Mouse (Mus musculus): ENCODE results near the gene Rasgrf1. TPM values are rescaled to one million over a fixed set of nuclear protein-coding genes. Genes with fewer than 3 reads are reported as not detected.
"Not testable (repeated sequence)": the region's sequence is repeated elsewhere in the genome, so short reads cannot be mapped to it uniquely, and the experiment has no call there.

Rasgrf1 gene
- polyA plus RNA-seq, 1 experiment from 2014 or later = 1.3 TPM

GRCm38 (mm10) chr9:90027709-90028108, 118.0 kb downstream of the Rasgrf1 start:
- Histone ChIP-seq H3K27me3 (no peaks in the 10 kb centered on the region), H3K4me3 (no peak overlapping the region), H3K9me3 (no peaks in the 10 kb centered on the region), H3K9ac (no peak overlapping the region), H3K4me2 (no peak overlapping the region), H3K4me1 (replicated peaks) (no peaks in the 10 kb centered on the region), H3K36me3 (no peaks in the 10 kb centered on the region), H3K27ac (replicated peaks) (no peak overlapping the region)
- ATAC-seq (ENCODE audit: low read depth) = no peak
- 84% methylated on average over 6 of the region's 6 CpGs for WGBS

GRCm38 (mm10) chr9:90033922-90034321, 124.2 kb downstream of the Rasgrf1 start:
- no peak overlapping the region for H3K27ac ChIP-seq (replicated peaks)
- no peak overlapping the region for H3K4me3 ChIP-seq
- H3K9ac ChIP-seq = no peak overlapping the region
- no peaks in the 10 kb centered on the region for H3K36me3 ChIP-seq
- H3K9me3 ChIP-seq = no peaks in the 10 kb centered on the region
- no peak for ATAC-seq (ENCODE audit: low read depth)
- H3K4me2 ChIP-seq = no peak overlapping the region
- H3K4me1 ChIP-seq (replicated peaks) = no peaks in the 10 kb centered on the region
- no peaks in the 10 kb centered on the region for H3K27me3 ChIP-seq
- 94% methylated on average over 4 of the region's 4 CpGs for WGBS

- no peaks in the 10 kb centered on the region for H3K4me1 ChIP-seq (replicated peaks)
- no peak overlapping the region for H3K4me2 ChIP-seq
- H3K9ac ChIP-seq = no peak overlapping the region
- H3K27me3 ChIP-seq = no peaks in the 10 kb centered on the region
- no peaks in the 10 kb centered on the region for H3K36me3 ChIP-seq
- WGBS = 77% methylated on average over 2 of the region's 2 CpGs
- no peak for ATAC-seq (ENCODE audit: low read depth)
- no peak overlapping the region for H3K27ac ChIP-seq (replicated peaks)
- H3K9me3 ChIP-seq = no peaks in the 10 kb centered on the region
- no peak overlapping the region for H3K4me3 ChIP-seq
Observed at GRCm38 (mm10) chr9:90035168-90035567, 125.5 kb downstream of the Rasgrf1 start.

- H3K4me1 ChIP-seq (replicated peaks) = no peaks in the 10 kb centered on the region
- no peaks in the 10 kb centered on the region for H3K9me3 ChIP-seq
- no peaks in the 10 kb centered on the region for H3K27me3 ChIP-seq
- H3K36me3 ChIP-seq = no peaks in the 10 kb centered on the region
- no peak for ATAC-seq (ENCODE audit: low read depth)
- H3K4me2 ChIP-seq = no peak overlapping the region
- no peak overlapping the region for H3K4me3 ChIP-seq
- H3K9ac ChIP-seq = no peak overlapping the region
- no peak overlapping the region for H3K27ac ChIP-seq (replicated peaks)
- WGBS = 91% methylated on average over 3 of the region's 3 CpGs
Observed at GRCm38 (mm10) chr9:90035794-90036193, 126.1 kb downstream of the Rasgrf1 start.

- H3K9ac ChIP-seq = no peak overlapping the region
- H3K4me1 ChIP-seq (replicated peaks) = no peaks in the 10 kb centered on the region
- no peak overlapping the region for H3K4me3 ChIP-seq
- no peak for ATAC-seq (ENCODE audit: low read depth)
- H3K9me3 ChIP-seq = no peaks in the 10 kb centered on the region
- H3K27me3 ChIP-seq = no peaks in the 10 kb centered on the region
- WGBS = 86% methylated on average over 4 of the region's 4 CpGs
- H3K36me3 ChIP-seq = no peaks in the 10 kb centered on the region
- no peak overlapping the region for H3K27ac ChIP-seq (replicated peaks)
- H3K4me2 ChIP-seq = no peak overlapping the region
Observed at GRCm38 (mm10) chr9:90036313-90036712, 126.6 kb downstream of the Rasgrf1 start.

- Histone ChIP-seq H3K4me1 (replicated peaks) (no peaks in the 10 kb centered on the region), H3K27me3 (no peaks in the 10 kb centered on the region), H3K4me2 (no peak overlapping the region), H3K4me3 (no peak overlapping the region), H3K9ac (no peak overlapping the region), H3K36me3 (no peaks in the 10 kb centered on the region), H3K9me3 (no peaks in the 10 kb centered on the region), H3K27ac (replicated peaks) (no peak overlapping the region)
- WGBS = 75% methylated on average over 4 of the region's 4 CpGs
- ATAC-seq (ENCODE audit: low read depth) = no peak
Observed at GRCm38 (mm10) chr9:90038535-90038934, 128.8 kb downstream of the Rasgrf1 start.

- Histone ChIP-seq H3K27me3 (no peaks in the 10 kb centered on the region), H3K27ac (replicated peaks) (no peak overlapping the region), H3K9me3 (no peaks in the 10 kb centered on the region), H3K36me3 (no peaks in the 10 kb centered on the region), H3K4me3 (no peak overlapping the region), H3K4me1 (replicated peaks) (no peaks in the 10 kb centered on the region), H3K4me2 (no peak overlapping the region), H3K9ac (no peak overlapping the region)
- WGBS = 85% methylated on average over 2 of the region's 2 CpGs
- no peak for ATAC-seq (ENCODE audit: low read depth)
Observed at GRCm38 (mm10) chr9:90040916-90041315, 131.2 kb downstream of the Rasgrf1 start.

GRCm38 (mm10) chr9:90041556-90041955, 131.8 kb downstream of the Rasgrf1 start:
- no peak overlapping the region for H3K9ac ChIP-seq
- H3K4me2 ChIP-seq = no peak overlapping the region
- ATAC-seq (ENCODE audit: low read depth) = no peak
- H3K9me3 ChIP-seq = peaks cover 2% of the 10 kb centered on the region; the same call in 1 of the 2 replicates
- WGBS = 90% methylated on average over 3 of the region's 3 CpGs
- no peak overlapping the region for H3K27ac ChIP-seq (replicated peaks)
- H3K27me3 ChIP-seq = no peaks in the 10 kb centered on the region
- no peak overlapping the region for H3K4me3 ChIP-seq
- no peaks in the 10 kb centered on the region for H3K4me1 ChIP-seq (replicated peaks)
- no peaks in the 10 kb centered on the region for H3K36me3 ChIP-seq

- not testable (repeated sequence) for H3K27ac ChIP-seq (replicated peaks); H3K9me3 ChIP-seq; H3K9ac ChIP-seq; H3K4me3 ChIP-seq; ATAC-seq (ENCODE audit: low read depth); H3K4me2 ChIP-seq; H3K36me3 ChIP-seq; H3K4me1 ChIP-seq (replicated peaks); H3K27me3 ChIP-seq
- WGBS = 95% methylated on average over 8 of the region's 8 CpGs
Observed at GRCm38 (mm10) chr9:90042906-90043305, 133.2 kb downstream of the Rasgrf1 start.

GRCm38 (mm10) chr9:90045191-90045590, 135.5 kb downstream of the Rasgrf1 start:
- WGBS = 89% methylated on average over 7 of the region's 7 CpGs
- Histone ChIP-seq H3K4me3 (no peak overlapping the region), H3K4me2 (no peak overlapping the region)

GRCm38 (mm10) chr9:90047937-90048627, 138.4 kb downstream of the Rasgrf1 start:
- no peaks in the 10 kb centered on the region for H3K36me3 ChIP-seq
- no peak overlapping the region for H3K4me2 ChIP-seq
- H3K4me3 ChIP-seq = no peak overlapping the region
- ATAC-seq (ENCODE audit: low read depth) = no peak
- H3K9me3 ChIP-seq = peaks cover 4% of the 10 kb centered on the region; the same call in 1 of the 2 replicates
- no peaks in the 10 kb centered on the region for H3K27me3 ChIP-seq
- H3K4me1 ChIP-seq (replicated peaks) = no peaks in the 10 kb centered on the region
- no peak overlapping the region for H3K27ac ChIP-seq (replicated peaks)
- 69% methylated on average over 5 of the region's 5 CpGs for WGBS
- no peak overlapping the region for H3K9ac ChIP-seq

More at GRCm38 (mm10) chr9:90045191-90045590, 135.5 kb downstream of the Rasgrf1 start:
- H3K9me3 ChIP-seq = peaks cover 4% of the 10 kb centered on the region; the same call in 1 of the 2 replicates
- H3K27ac ChIP-seq (replicated peaks) = no peak overlapping the region
- no peaks in the 10 kb centered on the region for H3K36me3 ChIP-seq
- H3K27me3 ChIP-seq = no peaks in the 10 kb centered on the region
- no peaks in the 10 kb centered on the region for H3K4me1 ChIP-seq (replicated peaks)
- no peak overlapping the region for H3K9ac ChIP-seq
- no peak for ATAC-seq (ENCODE audit: low read depth)

- Histone ChIP-seq H3K4me2 (peak within 1 kb of the TSS; percentile 69), H3K36me3 (no peaks in the 10 kb centered on the region), H3K9me3 (no peaks in the 10 kb centered on the region), H3K4me1 (replicated peaks) (peaks cover 11% of the 10 kb centered on the region), H3K27ac (replicated peaks) (no peak within 1 kb of the TSS), H3K9ac (peak within 1 kb of the TSS; percentile 65), H3K27me3 (peaks cover 16% of the 10 kb centered on the region), H3K4me3 (peak within 1 kb of the TSS; percentile 41)
- 84% methylated on average over 2 of the region's 2 CpGs for WGBS
- no peak for ATAC-seq (ENCODE audit: low read depth)
Observed at GRCm38 (mm10) chr9:90053852-90054251, 144.1 kb downstream of the Rasgrf1 start, which contains the start of gene Ctsh. Gene Ctsh (plus strand): TSS chr9:90054152.

Data from neural tube, embryonic 13.5 days (tissue).